Mouse (Mus musculus) ES-E14 (cell line): ENCODE results near the gene Smoc1.

Experiments used
- CHD2 ChIP-seq: IDR thresholded peaks from 2 replicates; pipeline ENCODE4 v1.6.1; 2014; ENCODE audit warnings: mild to moderate bottlenecking, low read depth, low read length, inconsistent platforms
- HCFC1 ChIP-seq: IDR thresholded peaks from 2 replicates; pipeline ENCODE4 v1.6.1; 2012; ENCODE audit warnings: low read length, inconsistent platforms, borderline replicate concordance; ENCODE audit not compliant: insufficient read depth

GRCm38 (mm10) chr12:81097738-81098137, 71.1 kb downstream of the Smoc1 start:
- TF ChIP-seq HCFC1 (no peak), CHD2 (no peak)
